Mouse (Mus musculus) limb, embryonic 10.5 days (tissue): ENCODE data around the gene Ddah2. TPM values are rescaled to one million over a fixed set of nuclear protein-coding genes. Genes with fewer than 3 reads are reported as not detected.

Experiments
- DNase-seq: peaks from one replicate; pipeline ENCODE4 v3.0.0-alpha.2; 2017; ENCODE audit warnings: low spot score
- H3K27ac ChIP-seq: fragments of 300-500 bp; sonication (generic); 2 replicates; pipeline ENCODE4 v1.5.1; 2016; ENCODE audit warnings: mild to moderate bottlenecking
- H3K27me3 ChIP-seq: fragments of 300-500 bp; sonication (generic); 2 replicates; pipeline ENCODE4 v1.6.1; 2016; ENCODE audit warnings: low read depth, mild to moderate bottlenecking; ENCODE audit not compliant: poor library complexity, severe bottlenecking
- H3K36me3 ChIP-seq: fragments of 300-500 bp; sonication (generic); 2 replicates; pipeline ENCODE4 v1.6.1; 2016; ENCODE audit warnings: mild to moderate bottlenecking, moderate library complexity
- H3K4me1 ChIP-seq: fragments of 300-500 bp; sonication (generic); 2 replicates; pipeline ENCODE4 v1.6.1; 2016
- H3K4me3 ChIP-seq: fragments of 300-500 bp; sonication (generic); 2 replicates; pipeline ENCODE4 v1.5.1; 2016; ENCODE audit warnings: mild to moderate bottlenecking, moderate library complexity
- H3K9me3 ChIP-seq: fragments of 300-500 bp; sonication (generic); replicated peaks from 2 replicates; pipeline ENCODE4 v1.6.1; 2016; ENCODE audit warnings: mild to moderate bottlenecking
- WGBS: fragments of 180-500 bp; shearing (Covaris S2); methylation state at CpG from one replicate; pipeline ENCODE4 v1.1.7; 2016; 5-methylcytosine and 5-hydroxymethylcytosine counted together
- polyA plus RNA-seq: library from polyadenylated mRNA; unstranded; fragments of >200 nt; fragmentation: Nextera tagmentation; extraction: Ambion mirVana; gene quantifications from 2 replicates; pipeline ENCODE4 v1.2.1, GENCODE M21; 2016

The Ddah2 gene
- polyA plus RNA-seq, 1 experiment from 2014 or later: 568 TPM

DNA sequence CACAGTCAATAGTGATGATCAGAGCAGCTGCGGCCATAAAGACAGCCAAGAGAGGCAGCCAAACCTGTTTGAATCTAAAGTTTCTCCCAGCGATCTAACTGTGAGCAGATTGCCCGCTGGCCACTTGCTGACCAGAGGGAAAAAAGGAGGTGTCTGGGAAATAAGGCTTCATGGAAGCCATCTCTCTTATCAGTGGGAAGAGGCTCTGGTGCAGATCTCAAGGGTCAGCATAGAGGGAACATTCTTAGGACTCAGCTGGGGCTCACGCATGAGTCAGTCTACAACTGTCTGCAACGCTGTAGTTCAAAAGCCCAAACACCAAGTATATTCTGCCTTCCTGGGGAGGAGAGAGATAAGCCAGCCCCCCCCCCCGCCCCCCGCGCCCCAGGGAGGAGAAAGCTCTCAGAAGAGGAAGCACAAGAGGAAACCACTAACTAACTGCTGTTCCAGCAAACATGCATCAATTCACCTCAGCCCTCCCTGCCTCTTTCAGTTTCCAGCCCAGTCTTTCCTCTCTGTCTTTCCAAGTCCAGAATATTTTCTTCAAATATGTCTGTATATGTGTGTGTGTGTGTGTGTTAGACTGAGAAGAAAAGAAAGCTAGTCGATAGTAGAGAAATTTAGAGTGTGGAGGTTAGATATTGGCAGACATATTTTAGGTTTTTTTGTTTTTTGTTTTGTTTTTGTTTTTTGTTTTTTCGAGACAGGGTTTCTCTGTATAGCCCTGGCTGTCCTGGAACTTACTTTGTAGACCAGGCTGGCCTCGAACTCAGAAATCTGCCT, 10.5 kb upstream of the Ddah2 start:
- WGBS: 41% methylated on average over 11 of the region's 11 CpGs
- no peaks in the 10 kb centered on the region for H3K27me3 ChIP-seq
- peaks cover 13% of the 10 kb centered on the region for H3K36me3 ChIP-seq
- peaks cover 81% of the 10 kb centered on the region for H3K4me1 ChIP-seq
- no peak overlapping the region for H3K4me3 ChIP-seq
- DNase-seq: no peak
- no peaks in the 10 kb centered on the region for H3K9me3 ChIP-seq
- peak overlapping the region; percentile 97 for H3K27ac ChIP-seq

DNA sequence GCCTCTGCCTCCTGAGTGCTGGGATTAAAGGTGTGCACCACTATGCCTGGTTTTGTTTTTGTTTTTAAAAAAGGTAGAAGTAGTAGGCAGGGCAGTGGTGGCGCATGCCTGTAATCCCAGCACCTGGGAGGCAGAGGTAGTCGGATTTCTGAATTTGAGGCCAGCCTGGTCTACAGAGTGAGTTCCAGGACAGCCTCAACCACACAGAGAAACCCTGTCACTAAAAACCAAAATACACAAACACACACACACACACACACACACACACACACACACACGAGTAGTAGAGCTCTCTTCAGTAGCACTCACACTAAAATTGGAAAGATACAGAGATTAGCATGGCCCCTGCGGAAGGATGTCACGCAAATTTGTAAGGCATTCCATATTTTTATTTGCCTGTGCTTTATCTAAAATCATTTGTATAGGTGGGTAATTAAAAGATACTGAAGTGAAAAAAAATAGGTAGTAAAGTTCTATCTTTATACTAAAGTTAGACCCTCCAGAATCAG, 9.8 kb upstream of the Ddah2 start:
- Histone ChIP-seq H3K36me3 (peaks cover 19% of the 10 kb centered on the region), H3K9me3 (no peaks in the 10 kb centered on the region)

DNA sequence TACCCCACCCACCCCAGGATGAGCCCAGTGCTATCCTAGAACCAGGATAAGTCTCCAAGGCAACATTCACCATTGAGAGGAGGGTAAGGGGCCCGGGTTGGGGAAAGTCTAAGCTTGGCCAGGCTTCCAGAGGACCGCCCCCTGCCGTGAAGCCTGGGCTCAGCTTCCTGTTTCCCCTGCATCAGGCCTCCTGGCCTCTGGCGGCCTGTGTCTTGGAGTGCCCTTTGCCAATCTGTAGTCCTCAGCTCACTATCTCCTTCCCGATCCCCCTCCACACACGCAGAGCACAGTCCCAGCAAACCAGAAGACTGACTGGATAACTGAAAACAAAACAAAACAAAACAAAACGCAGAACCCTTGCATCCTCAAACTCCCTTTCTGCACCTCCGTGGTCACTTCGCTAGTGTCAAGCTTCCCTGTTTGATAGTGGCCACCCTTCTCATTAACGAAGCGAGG, 9.2 kb upstream of the Ddah2 start, which contains the start of gene Clic1:
TSS of gene Clic1 (plus strand) at position 406 of the 456 bp plus-strand sequence.
- WGBS: 2% methylated on average over 11 of the region's 11 CpGs
- peak; percentile 83 for DNase-seq
- H3K27ac ChIP-seq: peak within 1 kb of the TSS; percentile 95
- peak within 1 kb of the TSS; percentile 76 for H3K4me3 ChIP-seq
- H3K36me3 ChIP-seq: peaks cover 25% of the 10 kb centered on the region
- no peaks in the 10 kb centered on the region for H3K27me3 ChIP-seq
- H3K9me3 ChIP-seq: no peaks in the 10 kb centered on the region
- H3K4me1 ChIP-seq: peaks cover 77% of the 10 kb centered on the region

More for the DNA sequence above, 9.8 kb upstream of the Ddah2 start:
- 85% methylated on average over 5 of the region's 5 CpGs for WGBS
- Histone ChIP-seq H3K4me3 (no peak overlapping the region), H3K27me3 (no peaks in the 10 kb centered on the region), H3K27ac (peak overlapping the region; percentile 95), H3K4me1 (peaks cover 80% of the 10 kb centered on the region)
- no peak for DNase-seq

DNA sequence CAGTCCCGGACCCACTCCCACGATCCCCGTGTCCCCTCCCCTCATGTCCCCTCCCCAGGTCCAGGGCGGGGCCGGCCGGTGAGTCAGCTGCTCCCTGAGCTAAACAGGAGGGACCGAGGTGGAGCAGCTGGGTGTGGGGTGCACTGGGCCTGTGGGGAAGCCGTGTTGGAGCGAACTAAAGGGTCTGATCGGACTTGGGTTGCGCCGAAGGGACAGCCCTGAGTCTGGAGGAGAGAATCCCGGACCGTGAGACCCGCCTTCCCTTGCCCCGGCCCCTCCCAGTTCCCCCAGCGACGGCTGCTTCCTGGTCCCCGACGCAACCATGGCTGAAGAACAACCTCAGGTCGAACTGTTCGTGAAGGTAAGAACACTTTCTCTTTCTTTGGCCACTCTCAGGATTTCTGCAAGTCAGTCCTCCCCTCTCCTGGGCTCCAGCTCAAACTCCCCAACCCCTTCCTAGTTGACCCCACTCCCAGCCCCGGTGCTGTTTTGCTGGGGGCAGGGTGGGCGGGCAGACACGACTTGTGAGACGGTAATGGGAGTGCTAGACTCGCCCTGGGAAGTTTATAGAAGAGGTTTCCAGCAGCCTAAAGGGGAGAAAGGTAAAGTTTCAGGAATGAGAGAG, 8.6 kb upstream of the Ddah2 start:
- Histone ChIP-seq H3K36me3 (peaks cover 32% of the 10 kb centered on the region), H3K27ac (peak overlapping the region; percentile 95), H3K27me3 (no peaks in the 10 kb centered on the region), H3K4me3 (peak overlapping the region; percentile 76), H3K9me3 (no peaks in the 10 kb centered on the region), H3K4me1 (peaks cover 72% of the 10 kb centered on the region)
- 1% methylated on average over 27 of the region's 27 CpGs for WGBS
- DNase-seq: peak; percentile 81

DNA sequence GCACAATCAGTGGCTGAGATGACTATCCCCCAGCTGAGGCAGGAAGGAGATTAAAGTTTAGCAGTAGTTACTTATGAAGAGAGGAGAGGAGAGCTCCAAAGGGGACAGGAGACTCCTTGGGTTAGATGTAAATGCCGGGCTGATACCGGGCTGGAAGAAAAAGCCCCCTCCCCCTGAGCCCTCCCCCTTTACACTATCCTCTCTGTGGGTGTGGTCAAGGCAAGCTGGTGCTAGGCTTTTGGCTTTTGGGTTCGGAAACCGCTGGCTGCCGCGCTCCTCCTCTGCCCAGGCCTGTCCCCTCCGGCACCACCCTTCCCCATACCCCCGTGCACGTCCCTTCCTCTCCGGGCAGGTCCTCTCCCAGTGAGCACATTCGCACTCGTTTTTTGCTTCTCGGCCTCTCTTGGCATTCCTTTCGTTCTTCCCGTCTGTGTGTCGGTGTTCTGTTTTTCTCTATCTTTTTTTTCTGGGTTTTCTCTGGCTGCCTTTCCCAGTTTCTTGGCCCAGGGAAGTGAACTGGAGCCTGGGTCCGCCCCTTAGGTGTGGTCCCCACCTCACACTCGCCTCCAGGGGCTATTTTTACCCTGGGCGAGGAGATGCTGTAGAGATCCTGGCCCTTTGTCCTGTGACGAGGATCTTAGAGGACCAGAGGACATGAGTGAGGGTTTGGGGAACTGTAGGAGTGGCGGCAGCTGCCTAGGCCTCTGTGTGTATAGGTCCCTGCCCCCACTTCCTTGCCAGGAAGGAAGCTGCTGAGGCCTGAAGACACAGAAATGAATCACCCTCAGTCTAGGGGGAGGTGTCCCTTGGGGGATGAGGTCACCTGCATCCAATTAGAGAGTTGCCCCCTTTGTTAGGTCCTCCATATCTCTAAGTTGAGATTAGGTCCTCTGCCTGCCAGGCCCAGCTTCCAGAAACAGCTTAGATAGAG, 7.4 kb upstream of the Ddah2 start:
- Histone ChIP-seq H3K27me3 (no peaks in the 10 kb centered on the region), H3K36me3 (peaks cover 43% of the 10 kb centered on the region), H3K27ac (peak overlapping the region; percentile 95), H3K4me3 (peak overlapping the region; percentile 76), H3K9me3 (no peaks in the 10 kb centered on the region), H3K4me1 (peaks cover 61% of the 10 kb centered on the region)
- WGBS: under 1% methylated on average over 21 of the region's 21 CpGs
- DNase-seq: peak; percentile 75

DNA sequence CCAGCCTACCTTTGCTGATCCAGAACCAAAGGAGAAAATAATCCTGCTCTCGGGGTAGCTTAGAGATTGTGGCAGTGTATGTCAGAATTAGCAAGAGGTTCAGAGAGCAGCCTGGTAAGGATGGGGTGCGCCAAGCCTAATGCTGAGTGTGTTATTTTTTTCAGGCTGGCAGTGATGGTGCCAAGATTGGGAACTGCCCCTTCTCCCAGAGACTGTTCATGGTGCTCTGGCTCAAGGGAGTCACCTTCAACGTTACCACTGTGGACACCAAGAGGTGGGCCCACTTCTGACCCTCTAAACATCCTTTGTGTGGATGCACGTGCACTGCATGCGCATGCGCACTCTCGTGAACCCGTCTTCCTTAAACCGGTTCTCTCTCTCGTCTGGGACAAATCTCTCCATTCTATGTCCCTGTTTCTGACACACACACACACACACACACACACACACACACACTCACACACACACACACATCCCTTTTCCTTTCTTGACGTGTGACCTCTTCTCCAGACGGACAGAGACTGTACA, 6.5 kb upstream of the Ddah2 start:
- WGBS: 84% methylated on average over 12 of the region's 12 CpGs
- peaks cover 53% of the 10 kb centered on the region for H3K4me1 ChIP-seq
- peak overlapping the region; percentile 95; the same call in 1 of the 2 replicates for H3K27ac ChIP-seq
- no peak for DNase-seq
- H3K36me3 ChIP-seq: peaks cover 52% of the 10 kb centered on the region
- peak overlapping the region; percentile 76 for H3K4me3 ChIP-seq
- H3K9me3 ChIP-seq: no peaks in the 10 kb centered on the region
- no peaks in the 10 kb centered on the region for H3K27me3 ChIP-seq

DNA sequence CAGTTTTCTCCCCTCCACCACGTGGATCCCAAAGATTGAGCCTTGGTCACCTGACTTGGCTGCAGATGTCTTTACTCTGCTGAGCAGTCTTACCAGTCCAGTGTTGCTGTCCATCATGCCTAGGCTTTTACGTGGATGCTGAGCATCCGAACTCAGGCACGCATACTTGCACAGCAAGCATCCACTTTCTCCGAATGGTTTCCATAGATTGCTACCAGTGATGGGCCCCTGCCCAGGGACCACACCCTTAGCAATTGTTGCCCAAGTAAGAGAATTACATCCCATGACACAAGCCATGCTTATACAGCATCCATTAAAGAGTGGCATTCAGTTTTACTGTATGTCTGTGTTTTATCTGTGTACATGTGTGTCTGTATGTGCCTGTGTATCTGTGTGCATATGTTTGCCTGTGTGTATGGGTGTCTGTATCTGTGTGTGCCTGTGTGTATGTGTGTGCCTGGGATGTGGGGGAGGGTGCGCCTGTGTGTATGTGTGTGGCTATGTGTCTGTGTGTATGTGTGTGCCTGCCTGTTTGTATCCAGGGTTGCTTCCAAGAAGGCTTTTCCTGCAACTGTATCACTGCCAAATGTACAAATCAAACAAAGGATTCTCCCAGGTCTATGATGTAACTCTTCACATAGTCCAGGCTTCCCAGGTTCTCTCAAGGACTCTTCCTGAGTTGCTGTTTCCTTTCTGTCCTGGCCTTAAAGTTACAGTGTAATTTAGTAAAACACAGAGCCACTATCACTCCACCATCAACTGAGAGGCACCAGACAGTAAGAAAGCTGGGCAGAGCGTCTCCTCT, 2.9 kb upstream of the Ddah2 start:
- Histone ChIP-seq H3K4me1 (peaks cover 40% of the 10 kb centered on the region), H3K36me3 (peaks cover 72% of the 10 kb centered on the region), H3K9me3 (no peaks in the 10 kb centered on the region), H3K4me3 (no peak overlapping the region), H3K27ac (no peak overlapping the region), H3K27me3 (no peaks in the 10 kb centered on the region)
- 95% methylated on average over 7 of the region's 7 CpGs for WGBS
- DNase-seq: no peak

DNA sequence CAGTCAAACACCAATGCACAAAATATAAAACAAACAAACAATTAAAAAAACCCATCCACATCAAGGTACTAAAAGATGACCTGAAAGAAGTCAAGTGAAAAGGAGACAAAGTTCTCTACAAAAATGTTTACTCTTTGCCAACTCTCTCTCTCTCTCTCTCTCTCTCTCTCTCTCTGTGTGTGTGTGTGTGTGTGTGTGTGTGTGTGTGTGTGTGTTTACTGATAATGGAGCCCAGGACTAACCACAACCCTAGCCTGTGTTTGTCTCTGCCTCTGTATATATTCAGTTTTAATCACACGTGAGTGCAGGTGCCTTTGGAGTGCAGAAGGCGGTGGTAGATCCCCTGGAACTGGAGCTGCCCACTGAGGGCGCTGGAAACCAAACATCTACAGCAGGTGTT, 1.7 kb upstream of the Ddah2 start:
- no peak overlapping the region for H3K4me3 ChIP-seq
- WGBS: 83% methylated on average over 3 of the region's 3 CpGs
- H3K27me3 ChIP-seq: peaks cover under 1% of the 10 kb centered on the region; the same call in 1 of the 2 replicates
- H3K36me3 ChIP-seq: peaks cover 83% of the 10 kb centered on the region
- H3K4me1 ChIP-seq: peaks cover 37% of the 10 kb centered on the region
- H3K9me3 ChIP-seq: no peaks in the 10 kb centered on the region
- no peak for DNase-seq
- no peak overlapping the region for H3K27ac ChIP-seq

DNA sequence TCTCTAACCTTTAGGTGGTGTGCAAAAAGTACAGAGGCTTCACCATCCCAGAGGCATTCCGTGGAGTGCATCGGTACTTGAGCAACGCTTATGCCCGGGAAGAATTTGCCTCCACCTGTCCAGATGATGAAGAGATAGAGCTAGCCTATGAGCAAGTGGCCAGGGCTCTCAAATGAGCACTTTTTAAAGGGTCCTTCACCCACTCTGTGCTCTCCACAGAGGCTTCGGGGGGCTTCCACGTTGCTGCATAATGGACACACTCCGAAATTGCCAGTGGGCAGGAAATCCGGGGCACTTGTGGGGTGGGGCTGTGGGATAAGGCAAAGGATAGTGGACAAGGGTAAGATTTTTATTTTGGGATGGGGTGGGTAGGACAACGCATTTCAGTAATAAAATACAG, 519 bp upstream of the Ddah2 start:
- Histone ChIP-seq H3K4me3 (peak overlapping the region; percentile 78), H3K36me3 (peaks cover 83% of the 10 kb centered on the region), H3K4me1 (peaks cover 31% of the 10 kb centered on the region), H3K27ac (peak overlapping the region; percentile 96), H3K27me3 (peaks cover 11% of the 10 kb centered on the region), H3K9me3 (no peaks in the 10 kb centered on the region)
- DNase-seq: no peak
- 61% methylated on average over 9 of the region's 9 CpGs for WGBS

DNA sequence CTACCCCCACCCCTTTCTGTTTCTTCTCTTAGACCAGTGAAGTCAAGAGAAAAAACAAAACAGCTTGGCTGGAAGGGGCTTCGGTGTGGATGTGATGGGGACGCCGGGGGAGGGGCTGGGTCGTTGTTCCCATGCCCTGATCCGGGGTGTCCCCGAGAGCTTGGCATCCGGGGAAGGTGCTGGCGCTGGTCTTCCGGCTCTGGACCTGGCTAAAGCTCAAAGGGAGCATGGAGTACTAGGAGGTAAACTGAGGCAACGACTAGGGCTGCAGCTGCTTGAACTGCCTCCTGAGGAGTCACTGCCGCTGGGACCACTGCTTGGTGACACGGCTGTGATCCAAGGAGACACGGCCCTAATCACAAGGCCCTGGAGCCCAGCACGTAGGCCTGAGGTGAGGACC, 1.2 kb downstream of the Ddah2 start:
- Histone ChIP-seq H3K9me3 (no peaks in the 10 kb centered on the region), H3K36me3 (peaks cover 72% of the 10 kb centered on the region), H3K4me3 (peak overlapping the region; percentile 78), H3K27ac (peak overlapping the region; percentile 96), H3K4me1 (peaks cover 42% of the 10 kb centered on the region), H3K27me3 (peaks cover 27% of the 10 kb centered on the region)
- 29% methylated on average over 14 of the region's 14 CpGs for WGBS
- no peak for DNase-seq

DNA sequence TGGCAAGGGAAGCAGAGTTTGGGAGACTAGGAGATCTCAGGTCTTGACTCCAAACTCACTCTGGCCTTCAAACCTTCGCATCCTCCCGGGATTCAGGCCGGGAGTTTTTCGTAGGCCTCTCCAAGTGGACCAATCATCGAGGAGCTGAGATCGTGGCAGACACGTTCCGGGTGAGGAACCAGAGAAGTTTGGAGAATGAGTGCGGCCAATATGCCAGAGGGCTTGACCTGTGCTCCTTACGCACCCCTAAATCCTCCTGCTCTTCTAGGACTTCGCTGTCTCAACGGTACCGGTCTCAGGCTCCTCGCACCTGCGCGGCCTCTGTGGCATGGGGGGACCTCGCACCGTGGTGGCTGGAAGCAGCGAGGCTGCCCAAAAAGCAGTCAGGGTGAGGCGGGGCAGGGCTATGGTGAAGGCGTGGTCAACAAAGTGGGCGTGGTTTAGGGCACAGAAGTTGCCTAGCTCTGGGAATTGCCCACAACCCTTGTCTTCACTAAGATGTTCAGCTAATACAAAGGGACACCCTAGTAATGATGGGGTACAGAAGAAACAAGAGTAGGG, 2.0 kb downstream of the Ddah2 start:
- Histone ChIP-seq H3K36me3 (peaks cover 64% of the 10 kb centered on the region), H3K27me3 (peaks cover 35% of the 10 kb centered on the region), H3K4me3 (peak overlapping the region; percentile 78), H3K9me3 (no peaks in the 10 kb centered on the region), H3K4me1 (peaks cover 49% of the 10 kb centered on the region), H3K27ac (no peak overlapping the region)
- no peak for DNase-seq
- WGBS: 60% methylated on average over 22 of the region's 22 CpGs
